Mouse (Mus musculus) left cerebral cortex, postnatal 25 days (tissue): ENCODE data around the gene Il12a. TPM values are rescaled to one million over a fixed set of nuclear protein-coding genes. Genes with fewer than 3 reads are reported as not detected.

Experiments
- DNase-seq, 2 experiments: peaks; one replicate each; pipeline ENCODE4 v3.0.0; 2022; ENCODE audit warnings: low spot score in 2 of 2, mixed read lengths in 1 of 2
- intact Hi-C: fragments of 180-260 bp; cut with DNase I; formaldehyde crosslinking; loops from one replicate; pipeline ENCODE4 v1.15.1; 2025
- total RNA-seq, 2 experiments: library from RNA; stranded (reverse); gene quantifications; 2 replicates each; pipeline ENCODE4 v1.2.3; 2021

The Il12a gene
- 1 to 10 TPM; 1.9 to 4.8 TPM for total RNA-seq

GRCm38 (mm10) chr3:68690344-68690743 lies at the start of gene Il12a:
TSS of gene Il12a (plus strand) at chr3:68690644.
- no peak for DNase-seq
- intact Hi-C loops: loop anchor here (5.0 kb wide), 2 partner anchors 78 to 633 kb away; no protein-coding TSS in a partner anchor

GRCm38 (mm10) chr3:68642935-68643334 lies 47.5 kb upstream of the Il12a start:
- intact Hi-C loops: loop anchor here (10.0 kb wide), 1 partner anchor 312 kb away; no protein-coding TSS in a partner anchor

GRCm38 (mm10) chr3:68646387-68647130 lies 43.9 kb upstream of the Il12a start:
- DNase-seq: peak; percentile 40 to 69
- intact Hi-C loops: loop anchor here (2.0 to 10.0 kb wide), 2 partner anchors 62 to 308 kb away; no protein-coding TSS in a partner anchor

More at GRCm38 (mm10) chr3:68642935-68643334, 47.5 kb upstream of the Il12a start:
- DNase-seq: no peak

GRCm38 (mm10) chr3:68647282-68647681 lies 43.2 kb upstream of the Il12a start:
- no peak for DNase-seq

GRCm38 (mm10) chr3:68650251-68650650 lies 40.2 kb upstream of the Il12a start:
- DNase-seq: peak in 1 of 2 experiments; percentile 83
- intact Hi-C loops: loop anchor here (1.0 to 2.0 kb wide), 2 partner anchors 27 to 43 kb away; no protein-coding TSS in a partner anchor

More at GRCm38 (mm10) chr3:68647282-68647681, 43.2 kb upstream of the Il12a start:
- intact Hi-C loops: loop anchor here (2.0 to 10.0 kb wide), 2 partner anchors 62 to 308 kb away; no protein-coding TSS in a partner anchor

GRCm38 (mm10) chr3:68656607-68657352 lies 33.7 kb upstream of the Il12a start:
- intact Hi-C loops: no loop called here
- DNase-seq: no peak

GRCm38 (mm10) chr3:68657589-68658245 lies 32.7 kb upstream of the Il12a start:
- intact Hi-C loops: no loop called here

GRCm38 (mm10) chr3:68659996-68660395 lies 30.4 kb upstream of the Il12a start:
- DNase-seq: no peak
- intact Hi-C loops: no loop called here

More at GRCm38 (mm10) chr3:68657589-68658245, 32.7 kb upstream of the Il12a start:
- no peak for DNase-seq

- peak in 1 of 2 experiments; percentile 59 for DNase-seq
- intact Hi-C loops: no loop called here
These were observed 29.9 kb upstream of the Il12a start for GRCm38 (mm10) chr3:68660538-68660937.

- intact Hi-C loops: no loop called here
- no peak for DNase-seq
These were observed 28.1 kb upstream of the Il12a start for GRCm38 (mm10) chr3:68662386-68662785.

GRCm38 (mm10) chr3:68664337-68664736 lies 26.1 kb upstream of the Il12a start:
- intact Hi-C loops: no loop called here
- no peak for DNase-seq

GRCm38 (mm10) chr3:68666377-68666776 lies 24.1 kb upstream of the Il12a start:
- intact Hi-C loops: no loop called here
- no peak for DNase-seq

- intact Hi-C loops: no loop called here
- no peak for DNase-seq
These were observed 22.6 kb upstream of the Il12a start for GRCm38 (mm10) chr3:68667852-68668251.

GRCm38 (mm10) chr3:68669418-68669974 lies 20.9 kb upstream of the Il12a start:
- no peak for DNase-seq
- intact Hi-C loops: no loop called here

- no peak for DNase-seq
- intact Hi-C loops: loop anchor here (1.0 to 5.0 kb wide), 4 partner anchors 19 to 1032 kb away; no protein-coding TSS in a partner anchor
These were observed 15.7 kb upstream of the Il12a start for GRCm38 (mm10) chr3:68674721-68675120.

GRCm38 (mm10) chr3:68675216-68675835 lies 15.1 kb upstream of the Il12a start:
- peak in 1 of 2 experiments; percentile 92 for DNase-seq
- intact Hi-C loops: loop anchor here (1.0 to 5.0 kb wide), 4 partner anchors 18 to 1033 kb away; no protein-coding TSS in a partner anchor

- peak in 1 of 2 experiments; percentile 34 for DNase-seq
- intact Hi-C loops: loop anchor here (1.0 to 5.0 kb wide), 5 partner anchors 17 to 1034 kb away; no protein-coding TSS in a partner anchor
These were observed 14.3 kb upstream of the Il12a start for GRCm38 (mm10) chr3:68675980-68676678.

GRCm38 (mm10) chr3:68676831-68677303 lies 13.6 kb upstream of the Il12a start:
- DNase-seq: peak; percentile 69 to 97
- intact Hi-C loops: loop anchor here (2.0 to 5.0 kb wide), 3 partner anchors 26 to 1035 kb away; no protein-coding TSS in a partner anchor
